ENCODE assay signal across 26 mouse cellular contexts in genomic region chr1:60381910-60382309, GRCm38 (mm10).
"Had no signal": no experiment of that assay in that cellular context is flagged by ENCODE, and none has a peak within 500 bp of the region (broad histone marks: within the 10 kb centered on the region; RNA-seq: fewer than 3 reads in every experiment).

No protein-coding gene starts in this region.

- ATAC-seq: forebrain, embryonic 16.5 days; hindbrain, postnatal 0 days; intestine, embryonic 16.5 days had no signal

- H3K36me3 ChIP-seq: hindbrain, embryonic 15.5 days had no signal

- H3K4me3 ChIP-seq: gastrocnemius, adult 2 months; heart, embryonic 13.5 days; heart, embryonic 15.5 days; hindbrain, embryonic 13.5 days; hindbrain, embryonic 15.5 days; layer of hippocampus, adult 2 months; left cerebral cortex, adult 2 months; limb, embryonic 10.5 days; limb, embryonic 12.5 days had no signal

- H3K27me3 ChIP-seq: heart, embryonic 13.5 days; heart, embryonic 15.5 days; hindbrain, embryonic 13.5 days; hindbrain, embryonic 15.5 days; limb, embryonic 12.5 days had no signal

- H3K27ac ChIP-seq: gastrocnemius, adult 2 months; heart, embryonic 13.5 days; heart, embryonic 15.5 days; hindbrain, embryonic 13.5 days; hindbrain, embryonic 15.5 days; hindbrain, postnatal 0 days; layer of hippocampus, adult 2 months; left cerebral cortex, adult 2 months; limb, embryonic 10.5 days; limb, embryonic 12.5 days had no signal

- H3K4me1 ChIP-seq: heart, embryonic 13.5 days; heart, embryonic 15.5 days; hindbrain, embryonic 13.5 days; hindbrain, embryonic 15.5 days; limb, embryonic 10.5 days; limb, embryonic 12.5 days had no signal

- H3K4me2 ChIP-seq: heart, embryonic 11.5 days; heart, embryonic 13.5 days; heart, embryonic 15.5 days; hindbrain, embryonic 13.5 days; hindbrain, embryonic 15.5 days; limb, embryonic 12.5 days; liver, embryonic 11.5 days had no signal

- DNase-seq: gastrocnemius, adult 2 months; gastrocnemius, postnatal 10 days; gastrocnemius, postnatal 25 days; heart, adult 18-20 months; heart, postnatal 14 days; heart, postnatal 36 days; kidney, adult 11 months; kidney, adult 2 months; kidney, adult 9 months; kidney, postnatal 10 days; kidney, postnatal 25 days; kidney, postnatal 4 days; liver had no signal

- H3K9ac ChIP-seq: heart, embryonic 13.5 days; heart, embryonic 15.5 days; hindbrain, embryonic 13.5 days; hindbrain, embryonic 15.5 days; limb, embryonic 12.5 days had no signal

- H3K9me3 ChIP-seq: heart, embryonic 13.5 days; heart, embryonic 15.5 days; hindbrain, embryonic 13.5 days; hindbrain, embryonic 15.5 days; limb, embryonic 10.5 days; limb, embryonic 12.5 days had no signal
